Comparison of ENCODE assay signal across 17 mouse cellular contexts in the genomic region with DNA sequence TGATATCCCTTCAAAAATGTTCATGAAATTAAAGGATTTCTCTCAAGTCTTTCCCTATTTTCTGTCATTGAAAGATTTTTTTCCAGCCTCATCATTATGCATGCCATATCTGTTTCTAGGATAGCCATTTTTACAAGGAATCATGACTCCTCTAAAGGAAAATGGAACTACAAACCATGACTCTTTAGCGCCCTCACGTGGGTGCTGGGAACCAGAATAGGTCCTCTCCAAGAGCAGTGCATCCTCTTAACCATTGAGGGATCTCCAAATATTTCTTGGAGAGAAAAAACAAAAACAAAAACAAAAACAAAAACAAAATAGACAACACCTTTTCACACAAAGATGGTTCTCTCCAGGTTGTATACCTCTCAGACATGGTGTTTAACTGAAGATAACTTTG.
A peak's percentile ranks its signal among the peaks of the same experiment; 100 is the strongest.
DNase-seq lines count a peak whose midpoint lies in the region; ATAC-seq lines count a peak whose summit lies in the region.
"Had no signal": no experiment of that assay in that cellular context is flagged by ENCODE, and none has a peak within 500 bp of the region (broad histone marks: within the 10 kb centered on the region; RNA-seq: fewer than 3 reads in every experiment).

No protein-coding gene starts in this region.

- no peaks in the 10 kb centered on the region for H3K27me3 ChIP-seq in forebrain, embryonic 14.5 days (replicated peaks; ENCODE audit: control insufficient read depth, insufficient read depth, low read length)
- no peaks in the 10 kb centered on the region for H3K27me3 ChIP-seq in forebrain, embryonic 15.5 days
- H3K27me3 ChIP-seq in liver, embryonic 12.5 days (replicated peaks), result no peaks in the 10 kb centered on the region
- H3K27me3 ChIP-seq: forebrain, embryonic 13.5 days; hindbrain, embryonic 12.5 days; intestine, embryonic 15.5 days had no signal

- H3K27ac ChIP-seq in forebrain, embryonic 14.5 days (ENCODE audit: low read depth, low read length), result no peak overlapping the region
- H3K27ac ChIP-seq in forebrain, embryonic 15.5 days (replicated peaks), result no peak overlapping the region
- no peak overlapping the region for H3K27ac ChIP-seq in liver, embryonic 12.5 days
- H3K27ac ChIP-seq: forebrain, embryonic 13.5 days; gastrocnemius, adult 2 months; hindbrain, embryonic 12.5 days; intestine, embryonic 15.5 days had no signal

- no peaks in the 10 kb centered on the region for H3K4me1 ChIP-seq in forebrain, embryonic 14.5 days (ENCODE audit: control insufficient read depth, insufficient read depth, low read length)
- no peaks in the 10 kb centered on the region for H3K4me1 ChIP-seq in forebrain, embryonic 15.5 days
- no peaks in the 10 kb centered on the region for H3K4me1 ChIP-seq in liver, embryonic 12.5 days
- H3K4me1 ChIP-seq: forebrain, embryonic 13.5 days; hindbrain, embryonic 12.5 days; intestine, embryonic 15.5 days had no signal

- no peaks in the 10 kb centered on the region for H3K36me3 ChIP-seq in forebrain, embryonic 14.5 days (ENCODE audit: control insufficient read depth, insufficient read depth, low read length)
- H3K36me3 ChIP-seq in forebrain, embryonic 15.5 days, result no peaks in the 10 kb centered on the region
- no peaks in the 10 kb centered on the region for H3K36me3 ChIP-seq in liver, embryonic 12.5 days
- H3K36me3 ChIP-seq: hindbrain, embryonic 12.5 days; intestine, embryonic 15.5 days had no signal

- no peak overlapping the region for H3K4me3 ChIP-seq in forebrain, embryonic 14.5 days (ENCODE audit: low read depth, low read length)
- H3K4me3 ChIP-seq in forebrain, embryonic 15.5 days, result no peak overlapping the region
- no peak overlapping the region for H3K4me3 ChIP-seq in liver, embryonic 12.5 days
- H3K4me3 ChIP-seq: forebrain, embryonic 13.5 days; gastrocnemius, adult 2 months; hindbrain, embryonic 12.5 days; intestine, embryonic 15.5 days had no signal

- 31% methylated on average over 2 of the region's 2 CpGs for WGBS in forebrain, embryonic 14.5 days
- 24% methylated on average over 2 of the region's 2 CpGs for WGBS in forebrain, embryonic 15.5 days
- WGBS in liver, embryonic 12.5 days (ENCODE audit: insufficient replicate concordance), result 16% methylated on average over 2 of the region's 2 CpGs

- H3K4me2 ChIP-seq in forebrain, embryonic 14.5 days (ENCODE audit: low read length), result no peak overlapping the region
- H3K4me2 ChIP-seq in forebrain, embryonic 15.5 days (replicated peaks), result no peak overlapping the region
- H3K4me2 ChIP-seq in liver, embryonic 12.5 days, result no peak overlapping the region
- H3K4me2 ChIP-seq: forebrain, embryonic 13.5 days; heart, embryonic 11.5 days; hindbrain, embryonic 12.5 days; intestine, embryonic 15.5 days; midbrain, embryonic 11.5 days had no signal

- H3K9ac ChIP-seq in forebrain, embryonic 14.5 days (ENCODE audit: low read length), result no peak overlapping the region
- no peak overlapping the region for H3K9ac ChIP-seq in forebrain, embryonic 15.5 days (replicated peaks)
- no peak overlapping the region for H3K9ac ChIP-seq in liver, embryonic 12.5 days
- H3K9ac ChIP-seq: forebrain, embryonic 13.5 days; hindbrain, embryonic 12.5 days; intestine, embryonic 15.5 days had no signal

- ATAC-seq in forebrain, embryonic 14.5 days, result no peak
- no peak for ATAC-seq in forebrain, embryonic 15.5 days (replicated peaks)
- no peak for ATAC-seq in liver, embryonic 12.5 days
- ATAC-seq: CD4-positive, CD25-positive, alpha-beta regulatory T cell, adult 4 months; forebrain, embryonic 13.5 days; intestine, embryonic 15.5 days had no signal

- no peaks in the 10 kb centered on the region for H3K9me3 ChIP-seq in forebrain, embryonic 14.5 days (replicated peaks; ENCODE audit: control insufficient read depth, low read length)
- no peaks in the 10 kb centered on the region for H3K9me3 ChIP-seq in forebrain, embryonic 15.5 days
- no peaks in the 10 kb centered on the region for H3K9me3 ChIP-seq in liver, embryonic 12.5 days (replicated peaks)
- H3K9me3 ChIP-seq: forebrain, embryonic 13.5 days; hindbrain, embryonic 12.5 days; intestine, embryonic 15.5 days had no signal

- peak; percentile 7 for DNase-seq in forebrain, embryonic 14.5 days (ENCODE audit: low spot score)
- DNase-seq in liver (peak; percentile 3), ES-CJ7 (ENCODE audit: low read depth, low spot score) (peak; percentile 12), adipocyte (ENCODE audit: low spot score) (no peak)
- peak; percentile 3 for DNase-seq in c-Kit-positive CD71-positive TER-119-positive erythroid progenitor cells, embryonic 14.5 days (ENCODE audit: low spot score)
- no peak for DNase-seq in right cerebral cortex, adult 2 months (ENCODE audit: low spot score in 2 of 2)
- DNase-seq: cerebellum, postnatal 25 days; gastrocnemius, adult 2 months; thymus, adult 2 months had no signal

Comparison
In these comparisons a context has a peak if more than half of its experiments do, and no peak if none do; other contexts are left out.
1. DNase-seq: peak in forebrain, embryonic 14.5 days (single experiment), liver (single experiment), ES-CJ7 (single experiment) and c-Kit-positive CD71-positive TER-119-positive erythroid progenitor cells, embryonic 14.5 days (single experiment); none in adipocyte (single experiment) and right cerebral cortex, adult 2 months (0 of 2).